ENCODE assay signal across 1 mouse cellular context in the genomic region with DNA sequence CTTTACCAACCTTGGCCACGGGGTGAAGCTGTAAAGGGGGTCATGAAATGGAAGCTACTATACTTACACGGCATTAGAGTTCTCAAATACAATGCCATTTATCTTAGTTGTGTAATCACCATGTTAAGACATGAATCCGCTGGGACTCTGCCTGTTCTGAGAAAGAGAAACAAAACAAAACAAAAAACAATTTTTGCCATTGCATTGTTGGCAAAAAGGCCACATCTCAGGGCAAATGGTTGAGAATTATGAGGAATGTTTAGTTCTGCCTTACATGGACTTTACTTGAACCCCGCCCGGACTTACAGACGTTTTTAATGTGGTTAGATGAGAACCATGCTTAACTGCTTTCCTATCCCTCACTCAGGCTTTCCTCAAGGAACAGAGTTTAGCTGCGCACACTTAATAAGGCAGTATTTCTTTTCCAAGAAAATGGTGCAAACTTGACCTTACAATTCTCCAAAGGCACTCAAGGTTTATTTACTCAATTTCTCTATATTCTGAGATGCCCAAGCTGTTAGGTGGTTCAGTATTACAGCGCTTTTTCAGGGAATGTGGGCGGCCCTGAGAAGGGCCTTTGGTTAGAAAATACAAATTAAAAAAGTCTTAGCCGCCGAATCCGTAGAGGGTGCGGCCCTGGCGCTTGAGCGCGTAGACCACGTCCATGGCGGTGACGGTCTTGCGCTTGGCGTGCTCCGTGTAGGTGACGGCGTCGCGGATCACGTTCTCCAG.
TF ChIP-seq lines count a peak whose summit lies in the region.

No protein-coding gene starts in this region.

TF ChIP-seq in ES-E14, 5 proteins besides CTCF, POLR2A, EP300 and RAD21:
- TF ChIP-seq CHD2 (IDR thresholded peaks at IDR 0.05; ENCODE audit: low read depth, low read length), result no peak; the same call in 1 of the 2 replicates
- TF ChIP-seq HCFC1 (IDR thresholded peaks at IDR 0.05; ENCODE audit: borderline replicate concordance, insufficient read depth, low read length), result no peak
- TF ChIP-seq ZC3H11A (IDR thresholded peaks at IDR 0.05; ENCODE audit: borderline replicate concordance, low read depth, low read length), result no peak
- no peak for TF ChIP-seq ZNF384 (IDR thresholded peaks at IDR 0.05; ENCODE audit: low read depth, low read length)
- TF ChIP-seq MAFK (IDR thresholded peaks at IDR 0.05; ENCODE audit: insufficient read depth, low read depth, low read length), result no peak
